Mouse (Mus musculus): ENCODE results near the gene Ptprd.
"Not testable (repeated sequence)": the region's sequence is repeated elsewhere in the genome, so short reads cannot be mapped to it uniquely, and the experiment has no call there.

The Ptprd gene

GRCm38 (mm10) chr4:76218065-76218464, 1993.7 kb downstream of the Ptprd start:
- DNase-seq (ENCODE audit: low spot score in 2 of 2): no peak

- DNase-seq (ENCODE audit: low spot score in 2 of 2): no peak
Observed at GRCm38 (mm10) chr4:76215141-76215540, 1996.6 kb downstream of the Ptprd start.

- no peak for DNase-seq (ENCODE audit: low spot score in 2 of 2)
Observed at GRCm38 (mm10) chr4:76199321-76199720, 2012.4 kb downstream of the Ptprd start.

- DNase-seq (ENCODE audit: low spot score in 2 of 2): no peak
Observed at GRCm38 (mm10) chr4:76194762-76195161, 2017.0 kb downstream of the Ptprd start.

- no peak for DNase-seq (ENCODE audit: low spot score in 2 of 2)
Observed at GRCm38 (mm10) chr4:76193496-76193895, 2018.3 kb downstream of the Ptprd start.

GRCm38 (mm10) chr4:76192031-76192430, 2019.7 kb downstream of the Ptprd start:
- no peak for DNase-seq (ENCODE audit: low spot score in 2 of 2)

GRCm38 (mm10) chr4:76190788-76191187, 2021.0 kb downstream of the Ptprd start:
- no peak for DNase-seq (ENCODE audit: low spot score in 2 of 2)

- DNase-seq (ENCODE audit: low spot score in 2 of 2): no peak
Observed at GRCm38 (mm10) chr4:76183095-76183494, 2028.7 kb downstream of the Ptprd start.

- no peak for DNase-seq (ENCODE audit: low spot score in 2 of 2)
Observed at GRCm38 (mm10) chr4:76179497-76179896, 2032.3 kb downstream of the Ptprd start.

GRCm38 (mm10) chr4:76175086-76175485, 2036.7 kb downstream of the Ptprd start:
- no peak for DNase-seq (ENCODE audit: low spot score in 2 of 2)

- no peak for DNase-seq (ENCODE audit: low spot score in 2 of 2)
Observed at GRCm38 (mm10) chr4:76155750-76156149, 2056.0 kb downstream of the Ptprd start.

GRCm38 (mm10) chr4:76154190-76154589, 2057.6 kb downstream of the Ptprd start:
- no peak for DNase-seq (ENCODE audit: low spot score in 2 of 2)

GRCm38 (mm10) chr4:76144925-76145324, 2066.8 kb downstream of the Ptprd start:
- DNase-seq (ENCODE audit: low spot score in 2 of 2): no peak

GRCm38 (mm10) chr4:76144333-76144732, 2067.4 kb downstream of the Ptprd start:
- DNase-seq (ENCODE audit: low spot score in 2 of 2): no peak

GRCm38 (mm10) chr4:76137901-76138300, 2073.9 kb downstream of the Ptprd start:
- no peak for DNase-seq (ENCODE audit: low spot score in 2 of 2)

- no peak for DNase-seq (ENCODE audit: low spot score in 2 of 2)
Observed at GRCm38 (mm10) chr4:76136625-76137024, 2075.1 kb downstream of the Ptprd start.

- DNase-seq (ENCODE audit: low spot score in 2 of 2): no peak
Observed at GRCm38 (mm10) chr4:76091845-76092244, 2119.9 kb downstream of the Ptprd start.

GRCm38 (mm10) chr4:76089866-76090265, 2121.9 kb downstream of the Ptprd start:
- DNase-seq (ENCODE audit: low spot score in 2 of 2): no peak

GRCm38 (mm10) chr4:76076051-76076450, 2135.7 kb downstream of the Ptprd start:
- DNase-seq (ENCODE audit: low spot score in 2 of 2): no peak

- no peak for DNase-seq (ENCODE audit: low spot score in 2 of 2)
Observed at GRCm38 (mm10) chr4:76073286-76073685, 2138.5 kb downstream of the Ptprd start.

- no peak for DNase-seq (ENCODE audit: low spot score in 2 of 2)
Observed at GRCm38 (mm10) chr4:76071720-76072119, 2140.0 kb downstream of the Ptprd start.

GRCm38 (mm10) chr4:76056836-76057235, 2154.9 kb downstream of the Ptprd start:
- DNase-seq (ENCODE audit: low spot score in 2 of 2): no peak

GRCm38 (mm10) chr4:76045650-76046049, 2166.1 kb downstream of the Ptprd start:
- DNase-seq (ENCODE audit: low spot score in 2 of 2): no peak

GRCm38 (mm10) chr4:76044802-76045201, 2167.0 kb downstream of the Ptprd start:
- no peak for DNase-seq (ENCODE audit: low spot score in 2 of 2)

GRCm38 (mm10) chr4:76037178-76037577, 2174.6 kb downstream of the Ptprd start:
- not testable (repeated sequence) for DNase-seq (ENCODE audit: low spot score in 2 of 2)

All from spleen, postnatal 10 days (tissue).